Mouse (Mus musculus): ENCODE data around the gene Mrpl49. TPM values are rescaled to one million over a fixed set of nuclear protein-coding genes. Genes with fewer than 3 reads are reported as not detected.

The Mrpl49 gene
- polyA plus RNA-seq (2012): 22.3 and 22.4 TPM in 2 replicates

DNA sequence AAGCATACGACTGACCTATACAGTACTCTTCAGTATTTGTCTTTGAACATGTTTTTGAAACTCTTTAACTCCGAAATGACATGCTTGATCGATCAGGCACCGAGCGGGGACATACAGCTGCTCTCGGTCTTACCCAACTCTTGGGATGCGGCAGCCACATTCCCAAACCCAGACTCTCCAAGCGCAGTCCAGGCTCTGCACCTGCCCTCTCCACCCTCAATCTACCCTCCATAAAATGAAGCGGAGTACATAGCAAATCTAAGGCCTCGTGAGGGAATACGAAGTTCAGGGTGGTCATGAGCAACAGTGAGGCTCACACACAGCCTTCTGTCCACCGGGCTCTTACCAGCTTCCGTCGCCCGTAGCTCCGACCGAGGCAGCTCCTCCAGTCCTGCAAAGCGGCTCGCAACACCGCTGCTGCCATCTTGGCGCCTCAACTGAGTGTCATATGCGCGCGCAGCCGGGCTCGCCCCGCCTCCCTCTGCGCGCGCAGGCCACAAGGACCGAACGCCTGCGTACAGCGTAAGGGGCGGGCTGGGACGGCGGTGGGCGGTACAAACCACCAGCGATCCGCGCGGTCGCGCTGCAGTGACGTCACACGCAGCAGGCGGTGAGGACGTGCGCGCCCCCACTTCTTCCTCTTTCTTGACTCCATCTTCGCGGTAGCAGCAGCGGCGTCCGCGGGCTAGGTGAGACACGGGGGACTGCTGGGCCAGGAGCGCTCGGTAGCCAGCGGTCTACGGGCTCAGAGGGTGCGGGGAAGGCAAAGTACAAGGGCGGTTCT, at the start of gene Mrpl49, which contains the start of gene Fau:
Gene Mrpl49, minus strand, starts transcription at position 473 of the 784 bp plus-strand sequence.
Gene Fau, plus strand, starts transcription at position 532 of the 784 bp plus-strand sequence.

DNA sequence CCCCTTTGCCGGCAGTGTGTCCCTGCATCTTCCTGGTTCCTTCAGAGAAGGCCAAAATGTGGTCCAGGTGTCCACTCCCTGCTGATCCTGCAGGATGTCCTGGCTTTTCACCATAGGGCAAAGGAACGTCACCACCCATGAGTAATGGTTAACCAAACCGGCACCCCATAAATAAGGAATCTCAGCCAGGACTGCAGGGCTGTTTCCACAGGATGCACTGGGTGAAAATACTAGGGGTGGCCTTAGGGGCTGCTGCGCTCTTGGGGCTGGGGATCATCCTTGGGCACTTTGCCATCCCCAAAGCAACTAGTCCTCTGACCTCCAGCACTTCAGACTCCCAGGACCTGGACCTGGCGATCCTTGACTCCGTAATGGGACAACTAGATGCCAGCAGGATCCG, 48.0 kb upstream of the Mrpl49 start, which contains the start of gene Naaladl1:
Gene Naaladl1, plus strand, starts transcription at position 197 of the 400 bp plus-strand sequence.

DNA sequence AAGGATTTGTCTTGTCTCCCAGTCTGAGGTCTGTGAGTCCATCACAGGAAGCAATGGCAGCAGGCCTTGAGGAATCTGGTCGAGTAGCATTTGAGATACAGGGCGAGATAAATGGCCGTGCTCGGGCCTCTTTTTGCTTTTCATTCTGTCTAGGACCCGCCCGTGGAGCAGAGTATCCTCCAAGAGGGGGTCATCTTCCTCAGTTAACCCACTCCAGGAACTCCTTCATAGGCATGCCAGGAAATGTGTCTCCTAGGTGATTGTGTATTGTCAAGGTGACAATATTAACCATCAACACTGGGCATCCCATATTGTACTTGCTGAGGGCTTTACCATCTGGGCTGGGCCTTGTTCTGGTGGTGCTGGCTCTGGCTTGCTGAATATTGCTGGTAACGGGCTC, 36.5 kb upstream of the Mrpl49 start, which contains the start of gene AC131692.1:
Gene AC131692.1, plus strand, starts transcription at position 301 of the 400 bp plus-strand sequence.

DNA sequence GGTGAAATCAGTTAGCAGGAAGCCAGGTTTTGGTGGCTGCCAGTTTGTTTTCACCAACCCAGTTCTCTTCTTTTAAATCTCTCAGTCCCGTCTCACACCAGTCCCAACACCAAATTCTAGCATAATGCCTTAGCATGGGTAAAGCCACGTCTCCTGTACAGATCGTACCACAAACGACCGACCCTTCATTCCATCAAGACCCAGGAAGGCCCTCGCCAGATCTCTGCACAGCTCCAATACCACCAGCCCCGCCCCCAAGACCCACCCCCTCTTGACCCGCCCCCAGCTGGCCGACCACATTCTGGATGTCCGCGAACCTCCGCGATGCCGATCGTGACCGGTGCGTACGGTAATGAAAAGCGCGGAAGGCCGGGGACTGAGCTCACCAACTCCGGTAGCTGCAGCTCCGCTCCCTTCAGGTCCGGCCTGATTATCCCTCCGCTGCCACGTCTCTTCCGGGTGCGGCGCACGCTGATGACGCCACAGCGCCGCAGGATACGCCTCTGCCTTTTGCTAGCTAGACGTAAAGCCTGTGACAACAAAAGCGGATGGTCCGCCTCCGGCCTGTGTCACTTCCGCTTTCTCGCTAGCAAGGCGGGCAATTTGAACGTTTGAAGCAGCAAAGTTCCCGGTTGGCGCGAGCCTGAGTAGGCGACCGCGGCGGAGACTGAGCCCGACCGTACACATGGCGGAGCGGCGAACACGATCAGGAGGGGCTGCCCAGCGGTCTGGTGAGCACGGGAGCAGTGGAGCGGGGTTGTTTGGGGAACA, 27.1 kb upstream of the Mrpl49 start, which contains the start of the genes Zfpl1 and Cdca5:
Gene Zfpl1, minus strand, starts transcription at position 479 of the 771 bp plus-strand sequence.
Gene Cdca5, plus strand, starts transcription at position 506 of the 771 bp plus-strand sequence.

DNA sequence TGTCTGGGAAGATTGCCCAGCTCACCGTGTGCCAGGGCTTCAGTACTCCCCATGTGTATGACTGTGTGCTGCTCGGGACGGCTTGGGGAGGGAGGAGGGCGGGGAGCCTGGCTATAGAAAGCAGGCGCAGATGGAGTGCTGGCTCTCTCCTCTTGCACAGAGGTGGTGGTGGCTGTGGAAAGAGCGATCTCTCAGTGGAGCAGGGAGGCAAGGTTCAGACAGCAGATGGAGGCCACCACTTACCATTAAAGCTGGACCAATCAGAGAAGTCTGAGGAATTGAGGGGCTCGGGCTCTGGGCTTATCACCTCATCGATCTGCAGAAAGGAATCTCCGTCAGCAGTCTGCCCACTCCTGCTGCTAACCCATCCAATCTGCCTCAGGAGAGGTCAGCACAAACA, 24.6 kb upstream of the Mrpl49 start, which contains the start of gene Gm28374:
Gene Gm28374, minus strand, starts transcription at position 101 of the 400 bp plus-strand sequence.

DNA sequence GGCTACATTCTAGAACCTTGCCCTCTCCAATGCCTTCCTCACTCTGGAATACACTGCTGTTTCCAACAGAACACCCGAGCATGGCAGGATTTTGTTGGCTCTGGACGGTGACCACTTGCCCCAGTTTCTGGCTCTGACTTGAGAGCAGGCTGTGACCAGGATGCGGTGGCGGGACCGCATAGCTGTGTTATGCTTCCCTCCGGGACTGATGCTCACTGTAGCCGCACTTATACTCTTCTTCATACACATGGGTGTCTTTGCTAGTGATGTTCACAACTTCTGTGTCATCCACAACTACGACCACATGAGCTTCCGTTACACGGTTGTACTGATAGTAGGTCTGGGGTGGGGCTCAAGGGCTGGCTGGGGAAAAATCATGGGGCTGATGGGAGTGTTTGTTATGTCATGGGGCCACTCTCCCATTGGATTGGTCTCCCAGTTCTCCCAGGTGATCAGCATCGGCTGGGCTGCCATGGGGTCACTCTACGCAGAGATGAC, 22.4 kb upstream of the Mrpl49 start, which contains the start of gene Tmem262:
Gene Tmem262, plus strand, starts transcription at position 51 of the 498 bp plus-strand sequence.

DNA sequence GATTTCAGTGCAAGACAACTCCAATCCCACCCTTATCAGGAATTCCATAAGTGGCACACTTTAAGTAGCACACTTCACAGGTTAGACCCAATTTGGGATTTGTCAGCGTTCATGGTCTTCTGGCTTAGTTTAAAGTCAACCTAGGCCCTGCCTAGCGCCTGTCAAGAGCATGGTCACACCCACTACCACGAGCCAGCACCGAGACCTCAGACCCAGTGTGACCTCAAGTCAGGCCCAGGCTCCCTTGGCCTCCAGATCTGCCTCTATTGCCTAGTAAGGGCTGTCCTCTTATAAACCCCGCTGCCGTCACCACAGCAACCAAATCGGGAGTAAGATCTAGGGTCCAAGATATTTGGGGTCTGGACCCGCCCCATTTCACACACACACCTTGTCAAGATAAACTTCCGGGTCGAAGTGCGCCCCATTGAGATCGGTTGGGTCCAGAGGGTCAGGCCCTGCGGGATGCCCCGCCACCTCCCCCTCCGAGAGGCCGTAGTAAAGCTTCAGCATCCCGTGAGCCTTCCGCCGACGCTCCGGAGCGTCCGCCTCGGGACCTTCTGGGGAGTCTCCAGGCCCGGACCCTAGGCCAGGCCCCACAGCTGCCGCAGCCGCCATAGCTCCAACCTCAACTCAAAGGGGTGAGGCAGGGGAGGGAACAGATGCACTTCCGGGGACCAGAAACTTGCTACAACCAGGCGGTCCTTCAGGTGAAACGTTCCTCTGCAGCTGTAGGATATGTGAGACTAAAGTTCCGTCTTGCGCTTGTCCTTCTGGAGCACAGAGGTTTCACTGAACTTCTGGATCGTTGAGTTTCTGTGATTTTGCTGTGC, 19.2 kb upstream of the Mrpl49 start, which contains the start of gene Vps51:
Gene Vps51, minus strand, starts transcription at position 668 of the 830 bp plus-strand sequence.

DNA sequence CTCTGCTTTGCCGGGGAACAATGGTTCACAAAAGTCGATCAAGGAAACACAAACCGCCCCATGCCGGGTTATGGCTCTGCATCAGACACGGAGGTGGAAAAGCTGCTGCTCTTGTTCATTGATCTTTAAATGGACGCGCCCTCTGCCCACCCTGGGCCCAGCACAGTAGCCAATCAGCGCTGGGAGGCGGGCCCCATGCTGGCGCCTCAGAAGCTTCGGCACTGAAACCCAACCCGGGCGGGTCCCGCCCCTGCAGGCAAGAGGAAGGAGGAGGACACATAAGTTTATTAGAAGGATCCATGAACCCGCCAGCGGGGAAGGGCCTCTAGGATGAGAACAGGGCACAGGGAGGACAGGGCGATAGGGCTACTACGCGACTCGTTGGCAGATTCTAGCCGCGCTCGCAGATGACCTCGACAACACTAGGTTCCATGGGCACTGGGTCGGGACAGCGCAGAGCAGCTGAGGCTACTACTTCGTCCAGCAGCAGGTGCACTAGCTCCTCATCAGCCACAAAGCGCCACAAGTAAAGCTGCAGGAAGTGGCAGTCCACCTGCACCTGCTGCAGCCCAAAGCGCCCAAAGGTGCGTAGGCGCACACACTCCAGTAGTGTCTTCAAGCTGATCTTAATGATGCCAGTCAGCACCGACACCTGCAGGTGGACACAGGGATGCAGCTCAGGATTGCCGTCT, 10.3 kb upstream of the Mrpl49 start, which contains the start of gene Tm7sf2:
Gene Tm7sf2, minus strand, starts transcription at position 650 of the 692 bp plus-strand sequence.

DNA sequence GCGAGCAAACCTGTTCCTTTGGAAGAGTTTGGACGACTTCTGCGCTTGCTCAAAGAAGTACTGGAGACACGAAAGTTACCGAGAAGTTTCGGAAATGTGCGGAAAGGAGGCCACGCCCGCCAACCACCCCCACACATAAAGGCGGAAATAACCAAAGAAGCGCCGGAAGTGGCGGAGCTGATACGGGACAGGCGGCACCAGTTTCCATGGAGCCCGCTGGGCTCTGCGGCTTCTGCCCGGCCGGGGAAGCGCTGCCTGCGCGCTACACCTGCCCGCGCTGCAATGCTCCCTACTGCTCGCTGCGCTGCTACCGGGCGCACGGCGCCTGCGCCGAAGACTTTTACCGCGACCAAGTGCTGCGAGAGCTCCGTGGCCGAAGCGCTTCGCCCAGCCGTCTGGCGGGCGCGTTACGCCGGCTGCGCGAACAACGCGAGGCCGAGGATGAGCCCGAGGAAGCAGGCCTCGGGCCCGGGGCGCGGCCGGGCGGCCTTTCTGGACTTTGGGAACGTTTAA, 3.5 kb upstream of the Mrpl49 start, which contains the start of gene Znhit2:
Gene Znhit2, plus strand, starts transcription at position 172 of the 513 bp plus-strand sequence.

DNA sequence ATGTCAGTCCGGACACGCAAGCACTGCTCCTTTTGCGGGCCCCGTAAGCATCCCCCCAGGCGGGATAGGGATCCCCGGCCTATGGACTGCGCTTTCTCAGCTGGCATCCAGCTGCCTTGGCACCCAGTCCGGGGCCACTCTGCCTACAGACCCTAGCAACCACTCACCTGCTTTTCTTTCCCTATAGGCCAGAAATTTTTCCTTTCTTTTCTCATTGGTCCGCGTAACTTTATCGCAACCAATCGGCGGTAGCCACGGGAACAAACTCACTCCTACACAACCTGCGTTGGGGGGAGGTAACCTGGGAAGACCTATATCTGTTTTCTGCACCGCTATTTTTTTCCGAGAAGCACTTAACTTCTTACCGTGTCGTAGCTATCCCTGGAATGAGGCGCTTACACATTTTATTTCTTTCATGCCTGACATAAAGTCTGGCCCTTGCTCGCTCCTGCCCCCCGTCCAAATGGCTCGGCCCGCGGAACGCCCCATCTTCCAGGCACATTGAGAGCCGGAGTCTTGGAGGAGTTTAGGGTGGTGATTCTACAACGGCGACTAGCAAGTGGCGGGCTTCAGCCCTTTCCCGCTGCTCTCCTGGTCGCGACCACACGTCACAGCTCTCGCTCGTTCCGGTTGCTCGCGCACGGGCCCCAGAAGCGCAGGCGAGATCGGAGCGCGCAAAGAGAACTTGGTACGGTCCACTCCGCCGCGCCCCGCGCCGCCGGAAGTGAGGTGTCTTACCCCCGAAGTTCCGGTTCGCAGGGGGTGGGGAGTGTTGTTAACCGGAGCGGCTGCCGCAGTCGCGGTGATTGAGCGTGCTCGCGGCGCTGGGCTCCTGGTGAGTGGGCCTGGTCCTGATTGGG, 11.1 kb downstream of the Mrpl49 start, which contains the start of gene Syvn1:
Gene Syvn1, plus strand, starts transcription at position 283 of the 860 bp plus-strand sequence.

DNA sequence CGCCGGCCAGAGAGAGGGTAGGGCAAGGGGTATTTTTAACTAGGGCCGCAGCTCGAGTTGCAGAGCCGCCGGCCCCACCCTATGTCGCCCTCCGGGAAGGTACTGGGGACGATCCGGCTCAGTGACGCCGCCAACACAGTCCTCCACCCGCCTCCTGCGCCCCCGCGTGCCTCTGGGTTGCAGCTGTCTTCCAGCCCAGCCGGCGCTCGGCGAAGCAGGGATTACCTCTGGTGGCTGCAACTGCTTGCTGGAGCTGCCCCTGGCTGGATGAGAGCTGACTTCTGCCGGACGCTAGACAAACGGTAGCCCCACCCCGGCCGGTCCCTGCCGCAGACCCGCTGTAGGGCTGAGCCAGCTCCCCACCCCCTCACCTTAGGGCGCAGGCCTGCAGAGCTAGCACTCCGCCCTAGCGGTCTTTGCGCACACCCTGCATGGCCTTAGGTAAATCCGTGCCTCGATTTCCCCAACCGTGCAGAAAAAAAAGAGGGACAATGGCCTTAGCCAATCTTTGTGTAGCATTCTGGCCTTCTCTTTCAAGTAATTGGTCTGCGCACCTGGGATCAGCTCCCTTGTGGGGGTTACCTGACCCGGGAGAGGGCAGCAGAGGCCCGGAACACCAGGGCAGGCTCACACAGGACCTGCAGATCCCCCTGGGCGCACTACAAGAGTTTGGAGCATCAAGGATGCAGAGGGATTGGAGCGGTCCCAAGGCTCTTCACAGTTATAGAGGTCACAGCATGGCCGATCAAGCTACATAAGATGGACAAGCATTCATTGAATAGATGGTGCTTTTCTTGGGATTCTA, 41.9 kb downstream of the Mrpl49 start, which contains the start of gene Capn1:
Gene Capn1, minus strand, starts transcription at position 387 of the 805 bp plus-strand sequence.

Other genes with a start within 250 kb of the Mrpl49 start
- gene Frmd8, start 182.5 kb downstream of the Mrpl49 start, polyA plus RNA-seq (2012): 27.8 and 28.3 TPM in 2 replicates
- gene Slc25a45, start 180.0 kb downstream of the Mrpl49 start, polyA plus RNA-seq (2012): 8.4 and 9.5 TPM in 2 replicates
- 0.84 and 1.3 TPM in 2 replicates for gene Tigd3, start 163.6 kb downstream of the Mrpl49 start, polyA plus RNA-seq (2012)
- gene Dpf2, start 144.8 kb downstream of the Mrpl49 start, polyA plus RNA-seq (2012): 48.2 and 61.9 TPM in 2 replicates
- 0.10 and 0.20 TPM in 2 replicates for gene Cdc42ep2, start 133.0 kb downstream of the Mrpl49 start, polyA plus RNA-seq (2012)
- 41.2 and 48.3 TPM in 2 replicates for gene Pola2, start 93.6 kb downstream of the Mrpl49 start, polyA plus RNA-seq (2012)
- gene Slc22a20, start 71.6 kb downstream of the Mrpl49 start, polyA plus RNA-seq (2012): not detected in 2 replicates
- 105 and 106 TPM in 2 replicates for gene Capn1, start 41.9 kb downstream of the Mrpl49 start, polyA plus RNA-seq (2012)
- 167 and 179 TPM in 2 replicates for gene Syvn1, start 11.2 kb downstream of the Mrpl49 start, polyA plus RNA-seq (2012)
- 4,552 and 5,111 TPM in 2 replicates for gene Fau, start 59 bp upstream of the Mrpl49 start, polyA plus RNA-seq (2012)
- 62.2 and 69.2 TPM in 2 replicates for gene Znhit2, start 3.4 kb upstream of the Mrpl49 start, polyA plus RNA-seq (2012)
- gene Tm7sf2, start 10.6 kb upstream of the Mrpl49 start, polyA plus RNA-seq (2012): 10.4 and 10.7 TPM in 2 replicates
- gene Vps51, start 19.4 kb upstream of the Mrpl49 start, polyA plus RNA-seq (2012): 42.3 and 58.6 TPM in 2 replicates
- gene Tmem262, start 22.2 kb upstream of the Mrpl49 start, polyA plus RNA-seq (2012): not detected in 2 replicates
- 0.47 and 1.4 TPM in 2 replicates for gene Gm28374, start 24.5 kb upstream of the Mrpl49 start, polyA plus RNA-seq (2012)
- gene Zfpl1, start 27.2 kb upstream of the Mrpl49 start, polyA plus RNA-seq (2012): 69.2 and 77.1 TPM in 2 replicates
- 10.9 and 13.6 TPM in 2 replicates for gene Cdca5, start 27.2 kb upstream of the Mrpl49 start, polyA plus RNA-seq (2012)
- 2.3 and 3.3 TPM in 2 replicates for gene AC131692.1, start 36.6 kb upstream of the Mrpl49 start, polyA plus RNA-seq (2012)
- gene Naaladl1, start 48.0 kb upstream of the Mrpl49 start, polyA plus RNA-seq (2012): 0.07 and 0.37 TPM in 2 replicates
- 57.7 and 61.3 TPM in 2 replicates for gene Sac3d1, start 60.9 kb upstream of the Mrpl49 start, polyA plus RNA-seq (2012)
- 117 and 133 TPM in 2 replicates for gene Snx15, start 70.5 kb upstream of the Mrpl49 start, polyA plus RNA-seq (2012)
- gene Batf2, start 83.2 kb upstream of the Mrpl49 start, polyA plus RNA-seq (2012): 0.92 and 1.5 TPM in 2 replicates
- 54.7 and 67.6 TPM in 2 replicates for gene Arl2, start 83.8 kb upstream of the Mrpl49 start, polyA plus RNA-seq (2012)
- not detected in 2 replicates for gene Majin, start 126.6 kb upstream of the Mrpl49 start, polyA plus RNA-seq (2012)
- not detected in 2 replicates for gene Gpha2, start 168.6 kb upstream of the Mrpl49 start, polyA plus RNA-seq (2012)
- gene Ppp2r5b, start 178.1 kb upstream of the Mrpl49 start, polyA plus RNA-seq (2012): 17.7 and 17.9 TPM in 2 replicates
- gene Atg2a, start 183.9 kb upstream of the Mrpl49 start, polyA plus RNA-seq (2012): 78.6 and 105 TPM in 2 replicates
- 158 and 171 TPM in 2 replicates for gene Ehd1, start 218.9 kb upstream of the Mrpl49 start, polyA plus RNA-seq (2012)
- gene Cdc42bpg, start 248.7 kb upstream of the Mrpl49 start, polyA plus RNA-seq (2012): 17.3 and 21.8 TPM in 2 replicates

All from megakaryocyte-erythroid progenitor cell, adult 5 weeks (primary cell).